Mouse (Mus musculus): ENCODE measurements around the gene Nkapl. TPM values are rescaled to one million over a fixed set of nuclear protein-coding genes. Genes with fewer than 3 reads are reported as not detected.

Gene Nkapl
- polyA plus RNA-seq, 1 experiment from 2014 or later: 4.9 TPM

DNA sequence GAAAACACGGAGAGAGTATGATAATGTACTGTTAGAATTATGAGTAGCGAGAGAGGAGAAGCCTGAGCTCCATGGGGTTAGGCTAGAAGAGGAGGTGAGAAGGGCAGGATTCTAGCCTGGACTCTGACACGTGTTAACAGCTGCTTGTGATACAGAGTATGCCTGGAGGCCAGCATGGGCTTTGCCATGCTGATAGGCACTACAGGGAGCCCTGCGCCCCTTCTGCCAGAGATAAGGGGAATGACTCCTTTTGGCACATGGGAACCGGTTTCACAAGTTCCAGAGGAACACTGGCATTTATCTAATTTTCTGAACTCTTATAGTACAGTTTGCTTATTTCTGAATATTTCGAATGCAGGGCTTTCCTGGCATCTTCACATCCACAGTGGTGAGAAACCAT, 49.4 kb downstream of the Nkapl start:
- WGBS: 78% methylated on average over 6 of the region's 6 CpGs
- no peak overlapping the region for H3K4me3 ChIP-seq
- no peak overlapping the region for H3K4me2 ChIP-seq
- ATAC-seq (replicated peaks): no peak
- no peaks in the 10 kb centered on the region for H3K9me3 ChIP-seq
- H3K27ac ChIP-seq: no peak overlapping the region
- no peaks in the 10 kb centered on the region for H3K36me3 ChIP-seq (replicated peaks)
- no peaks in the 10 kb centered on the region for H3K27me3 ChIP-seq (replicated peaks)
- no peaks in the 10 kb centered on the region for H3K4me1 ChIP-seq
- H3K9ac ChIP-seq: no peak overlapping the region

DNA sequence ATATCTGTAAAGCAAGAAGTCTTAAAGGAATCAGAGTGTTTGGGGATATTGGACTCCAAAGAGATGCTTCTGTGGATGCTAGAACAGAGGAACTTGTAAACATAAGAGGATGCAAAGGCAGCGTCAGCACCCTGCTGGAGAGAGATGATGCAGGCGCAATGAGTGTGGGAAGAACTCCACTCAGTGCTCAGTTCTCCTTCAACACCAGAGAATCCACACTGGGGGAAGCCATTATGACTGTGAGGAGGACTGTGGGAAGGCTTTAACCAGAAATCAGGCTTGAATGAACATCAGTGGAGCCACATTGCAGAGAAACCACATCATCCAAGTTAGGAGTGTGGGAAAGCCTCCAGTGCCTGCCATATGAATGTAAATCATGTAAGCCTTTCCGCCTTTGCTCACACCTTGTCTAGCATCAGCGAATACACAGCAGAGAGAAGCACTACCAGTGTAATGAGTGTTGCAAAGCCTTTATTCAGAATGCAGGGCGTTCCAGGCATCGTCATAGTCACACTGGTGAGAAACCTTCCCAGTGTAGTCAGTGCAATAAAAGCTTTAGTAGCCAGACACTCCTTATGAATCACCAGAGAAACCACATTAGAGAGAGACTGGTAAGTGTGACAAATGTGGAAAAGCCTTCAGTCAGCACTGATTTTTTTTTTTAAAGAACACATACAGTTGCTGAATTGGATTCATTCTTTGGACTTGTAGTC, 50.9 kb downstream of the Nkapl start:
- H3K4me3 ChIP-seq: no peak overlapping the region
- WGBS: 85% methylated on average over 6 of the region's 6 CpGs
- no peaks in the 10 kb centered on the region for H3K4me1 ChIP-seq
- H3K4me2 ChIP-seq: no peak overlapping the region
- H3K27me3 ChIP-seq (replicated peaks): no peaks in the 10 kb centered on the region
- H3K9me3 ChIP-seq: no peaks in the 10 kb centered on the region
- no peak for ATAC-seq (replicated peaks)
- H3K27ac ChIP-seq: no peak overlapping the region
- H3K36me3 ChIP-seq (replicated peaks): no peaks in the 10 kb centered on the region
- no peak overlapping the region for H3K9ac ChIP-seq

MicroRNA genes within 50 kb of the gene (microRNA counts, 519-probe panel; counts per million panel counts)
- 3,261 counts per million, percentile 75 among the panel's probes with 10 or more counts for microRNA mmu-miR-1896

Small RNA genes lying within 50 kb of the gene (microRNA-seq; reads per million reads assigned to microRNA genes)
- not detected for gene Mir1896

Other genes with a start within 250 kb of the Nkapl start
- not detected in 2 replicates for gene Gpx5, start 175.8 kb downstream of the Nkapl start, polyA plus RNA-seq (2015; fragmentation: Nextera tagmentation; extraction: Ambion mirVana)
- not detected in 2 replicates for gene Gpx6, start 156.4 kb downstream of the Nkapl start, polyA plus RNA-seq (2015; fragmentation: Nextera tagmentation; extraction: Ambion mirVana)
- not detected in 2 replicates for gene Olfr1367, start 121.6 kb downstream of the Nkapl start, polyA plus RNA-seq (2015; fragmentation: Nextera tagmentation; extraction: Ambion mirVana)
- 12.2 and 13.0 TPM in 2 replicates for gene Zscan12, start 105.7 kb downstream of the Nkapl start, polyA plus RNA-seq (2015; fragmentation: Nextera tagmentation; extraction: Ambion mirVana)
- 71.4 and 75.9 TPM in 2 replicates for gene Zkscan3, start 65.8 kb downstream of the Nkapl start, polyA plus RNA-seq (2015; fragmentation: Nextera tagmentation; extraction: Ambion mirVana)
- 4.0 and 5.1 TPM in 2 replicates for gene Pgbd1, start 27.5 kb downstream of the Nkapl start, polyA plus RNA-seq (2015; fragmentation: Nextera tagmentation; extraction: Ambion mirVana)
- 21.9 and 26.3 TPM in 2 replicates for gene Zscan26, start 14.8 kb downstream of the Nkapl start, polyA plus RNA-seq (2015; fragmentation: Nextera tagmentation; extraction: Ambion mirVana)
- 11.5 and 12.6 TPM in 2 replicates for gene Zkscan4, start 10.4 kb upstream of the Nkapl start, polyA plus RNA-seq (2015; fragmentation: Nextera tagmentation; extraction: Ambion mirVana)
- not detected in 2 replicates for gene Gm10065, start 10.9 kb upstream of the Nkapl start, polyA plus RNA-seq (2015; fragmentation: Nextera tagmentation; extraction: Ambion mirVana)
- 0.32 and 0.40 TPM in 2 replicates for gene AK157302, start 26.7 kb upstream of the Nkapl start, polyA plus RNA-seq (2015; fragmentation: Nextera tagmentation; extraction: Ambion mirVana)
- 8.5 and 9.5 TPM in 2 replicates for gene Gm11273, start 32.9 kb upstream of the Nkapl start, polyA plus RNA-seq (2015; fragmentation: Nextera tagmentation; extraction: Ambion mirVana)
- gene Zkscan8, start 62.6 kb upstream of the Nkapl start, polyA plus RNA-seq (2015; fragmentation: Nextera tagmentation; extraction: Ambion mirVana): 5.0 and 5.3 TPM in 2 replicates
- 0.09 and 0.22 TPM in 2 replicates for gene Olfr1366, start 74.3 kb upstream of the Nkapl start, polyA plus RNA-seq (2015; fragmentation: Nextera tagmentation; extraction: Ambion mirVana)
- gene Olfr1535, start 91.4 kb upstream of the Nkapl start, polyA plus RNA-seq (2015; fragmentation: Nextera tagmentation; extraction: Ambion mirVana): 0.05 TPM in 1 of 2 replicates, not detected in the other
- not detected in 2 replicates for gene Olfr1364, start 113.2 kb upstream of the Nkapl start, polyA plus RNA-seq (2015; fragmentation: Nextera tagmentation; extraction: Ambion mirVana)
- not detected in 2 replicates for gene Olfr1362, start 145.5 kb upstream of the Nkapl start, polyA plus RNA-seq (2015; fragmentation: Nextera tagmentation; extraction: Ambion mirVana)
- gene Olfr11, start 174.0 kb upstream of the Nkapl start, polyA plus RNA-seq (2015; fragmentation: Nextera tagmentation; extraction: Ambion mirVana): 0.06 and 0.08 TPM in 2 replicates
- gene Olfr1361, start 194.9 kb upstream of the Nkapl start, polyA plus RNA-seq (2015; fragmentation: Nextera tagmentation; extraction: Ambion mirVana): not detected in 2 replicates
- gene Olfr1360, start 208.9 kb upstream of the Nkapl start, polyA plus RNA-seq (2015; fragmentation: Nextera tagmentation; extraction: Ambion mirVana): not detected in 2 replicates
- not detected in 2 replicates for gene Olfr1359, start 229.6 kb upstream of the Nkapl start, polyA plus RNA-seq (2015; fragmentation: Nextera tagmentation; extraction: Ambion mirVana)
- gene Hist1h2bl, start 247.6 kb upstream of the Nkapl start, polyA plus RNA-seq (2015; fragmentation: Nextera tagmentation; extraction: Ambion mirVana): 0.59 TPM in 1 of 2 replicates, not detected in the other
- gene Hist1h2ai, start 247.9 kb upstream of the Nkapl start, polyA plus RNA-seq (2015; fragmentation: Nextera tagmentation; extraction: Ambion mirVana): 3.9 and 10.3 TPM in 2 replicates
- gene Hist1h3h, start 249.2 kb upstream of the Nkapl start, polyA plus RNA-seq (2015; fragmentation: Nextera tagmentation; extraction: Ambion mirVana): 1.1 TPM in 1 of 2 replicates, not detected in the other